8 mouse cellular contexts compared by ENCODE assay signal in the genomic region with DNA sequence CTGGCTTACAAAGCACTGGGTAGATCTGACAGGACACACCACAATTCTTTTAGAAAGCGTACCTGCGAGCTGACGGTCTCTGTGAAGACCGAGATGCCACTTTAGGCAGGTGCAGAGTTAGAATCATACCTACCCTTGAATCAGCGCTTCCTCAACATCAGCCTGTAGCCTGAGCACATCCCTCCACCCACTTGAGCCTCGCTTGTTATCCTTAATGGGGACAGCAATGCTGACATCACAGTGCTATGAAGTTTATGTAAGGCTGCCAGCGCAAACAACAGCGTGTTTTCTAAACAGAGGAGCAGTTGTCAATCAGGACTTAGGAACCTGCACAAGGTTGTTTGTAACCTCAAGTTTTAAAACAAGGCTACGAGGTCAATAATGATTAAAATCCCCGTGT. TPM values are rescaled to one million over a fixed set of nuclear protein-coding genes. Genes with fewer than 3 reads are reported as not detected.
DNase-seq lines count a peak whose midpoint lies in the region; ATAC-seq lines count a peak whose summit lies in the region.

No protein-coding gene starts in this region.

- intact Hi-C loops in heart, postnatal 25 days (cut with DNase I) = no loop called here
- intact Hi-C loops in heart, postnatal 36 days (cut with DNase I) = loop anchor here (2.0 kb wide), 1 partner anchor 29 kb away; no protein-coding TSS in a partner anchor
- intact Hi-C loops in left cerebral cortex, postnatal 10 days (cut with DNase I) = no loop called here

- peak; percentile 64 for ATAC-seq in megakaryocyte progenitor cell, adult 5-6 weeks (replicated peaks; ENCODE audit: poor library complexity)

- DNase-seq in heart, adult 11 months = peak; percentile 88
- DNase-seq in heart, postnatal 25 days (ENCODE audit: low spot score) = no peak
- DNase-seq in embryo, embryonic 11 days = peak; percentile 13
- DNase-seq in heart, postnatal 36 days = peak; percentile 18 to 26
- peak; percentile 6 to 24 for DNase-seq in left cerebral cortex, postnatal 10 days (ENCODE audit: extremely low spot score in 1 of 2, low spot score in 2 of 2)
- DNase-seq in B cell, adult 2 months = no peak
- no peak for DNase-seq in thymus, adult 18-20 months

RNA-seq across cellular contexts. Expression of gene Ctsl, which starts 27.1 kb away (rescaled TPM):
- 100 to 1,000 TPM; 227 to 243 TPM for total RNA-seq in heart, postnatal 25 days (2021)
- total RNA-seq in heart, postnatal 36 days (2021) = 100 to 1,000 TPM; 280 to 282 TPM
- 100 to 1,000 TPM; 186 to 187 TPM for total RNA-seq in left cerebral cortex, postnatal 10 days (2021)
- total RNA-seq in megakaryocyte progenitor cell, adult 5-6 weeks (2015) = 30.9 and 31.8 TPM in 2 replicates
- 35.4 and 40.8 TPM in 2 replicates for total RNA-seq in megakaryocyte progenitor cell, adult 5-6 weeks (2017)

RNA-seq across cellular contexts. Expression of gene Aaed1, which starts 31.1 kb away (rescaled TPM):
- 10 to 100 TPM; 56.6 to 60.1 TPM for total RNA-seq in heart, postnatal 25 days (2021)
- total RNA-seq in heart, postnatal 36 days (2021) = 10 to 100 TPM; 65.5 to 68.2 TPM
- total RNA-seq in left cerebral cortex, postnatal 10 days (2021) = 10 to 100 TPM; 10.0 to 10.3 TPM
- 19.6 and 20.3 TPM in 2 replicates for total RNA-seq in megakaryocyte progenitor cell, adult 5-6 weeks (2015)
- 33.1 and 42.4 TPM in 2 replicates for total RNA-seq in megakaryocyte progenitor cell, adult 5-6 weeks (2017)

Comparison
In these comparisons a context has a peak if more than half of its experiments do, and no peak if none do; other contexts are left out.
1. DNase-seq: peak in heart, adult 11 months (single experiment), embryo, embryonic 11 days (single experiment), heart, postnatal 36 days (2 of 2) and left cerebral cortex, postnatal 10 days (2 of 2); none in heart, postnatal 25 days (single experiment), B cell, adult 2 months (0 of 2) and thymus, adult 18-20 months (0 of 2).
2. RNA of gene Ctsl, which starts 27.1 kb away (total RNA-seq): 280 to 282 TPM in heart, postnatal 36 days, 227 to 243 TPM in heart, postnatal 25 days and 186 to 187 TPM in left cerebral cortex, postnatal 10 days; 30.9 to 40.8 TPM in megakaryocyte progenitor cell, adult 5-6 weeks; every median in the first group is over 4 times any median in the second.